Mouse (Mus musculus) c-Kit-positive CD71-positive TER-119-positive erythroid progenitor cells, embryonic 14.5 days (primary cell): ENCODE data around the gene Txnrd1.

Source experiments
- DNase-seq: peaks from one replicate; pipeline ENCODE4 v3.0.0-alpha.2; 2013; ENCODE audit warnings: low spot score

Gene Txnrd1

DNA sequence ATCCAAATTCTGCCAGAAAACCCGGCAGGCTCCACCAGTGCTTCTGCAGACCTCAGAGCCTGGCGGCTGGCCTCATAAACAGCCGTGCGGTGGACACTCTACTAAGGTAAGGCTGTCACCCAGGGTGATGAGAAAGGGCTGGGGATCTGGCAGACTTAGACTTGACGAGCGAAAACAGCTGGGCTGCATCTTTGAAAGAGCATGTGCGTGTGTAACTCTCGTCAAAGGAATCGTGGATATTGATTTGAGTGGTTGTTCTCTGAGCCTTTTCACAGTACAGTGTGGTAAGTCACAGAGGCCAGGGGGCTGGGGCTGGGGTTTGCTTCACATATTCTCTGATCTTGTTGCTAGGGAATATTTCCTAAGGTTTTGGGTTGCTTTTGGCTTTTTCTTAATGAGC is at the start of gene Txnrd1:
TSS of gene Txnrd1 (plus strand) at position 26 of the 400 bp plus-strand sequence.
- no peak for DNase-seq

DNA sequence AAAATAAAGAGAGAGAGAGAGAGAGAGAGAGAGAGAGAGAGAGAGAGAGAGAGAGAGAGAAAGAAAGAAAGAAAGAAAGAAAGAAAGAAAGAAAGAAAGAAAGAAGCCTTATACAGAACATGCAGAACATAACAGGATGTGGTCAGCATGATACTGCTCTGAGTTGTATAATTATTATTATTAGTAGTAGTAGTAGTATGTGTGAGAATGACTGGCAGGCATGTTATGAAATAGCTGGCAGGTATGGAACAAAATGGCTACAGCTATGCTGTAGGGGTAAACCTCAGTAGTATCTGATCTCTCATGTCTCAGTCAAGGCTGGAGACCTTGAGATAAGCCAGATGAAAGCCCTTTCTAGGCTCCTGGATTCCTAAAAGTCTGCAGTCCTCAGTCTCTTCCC is 44.6 kb upstream of the Txnrd1 start:
- no peak for DNase-seq

DNA sequence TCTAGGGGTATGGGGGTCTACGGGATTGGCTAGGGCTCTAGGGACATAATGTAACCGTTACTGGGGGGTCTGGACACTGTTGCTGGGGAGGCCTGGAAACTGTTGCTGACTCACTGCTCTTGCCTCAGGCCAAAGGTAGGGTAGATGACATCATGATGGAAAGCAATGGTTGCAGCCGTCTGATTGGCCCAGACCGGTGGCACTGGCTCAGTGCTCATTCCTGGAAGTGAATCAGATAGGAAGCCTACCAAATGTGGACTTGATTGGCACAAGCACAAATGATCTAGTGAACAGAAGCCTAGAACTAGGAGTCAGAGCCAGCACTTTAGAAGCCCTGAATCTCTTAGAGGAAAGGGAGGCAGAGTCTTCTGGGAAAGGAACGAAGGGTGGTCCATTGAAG is 43.2 kb upstream of the Txnrd1 start:
- no peak for DNase-seq

DNA sequence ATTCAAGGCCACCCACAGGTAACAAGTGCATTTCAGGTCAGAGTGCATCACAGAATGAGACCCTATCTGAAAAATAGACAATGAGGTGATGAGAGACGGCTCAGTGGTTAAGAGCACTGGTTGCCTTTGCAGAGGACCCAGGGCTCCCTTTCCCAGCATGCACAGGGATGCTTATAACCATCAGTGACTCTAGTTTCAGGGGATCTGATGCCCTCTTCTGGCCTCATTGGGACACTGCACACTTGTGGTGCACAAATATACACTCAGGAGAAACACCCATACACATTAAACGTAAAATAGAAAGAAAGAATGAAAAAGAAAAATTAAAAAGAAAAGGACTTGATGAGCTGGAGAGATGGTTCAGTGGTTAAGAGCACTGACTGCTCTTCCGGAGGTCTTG is 42.0 kb upstream of the Txnrd1 start:
- no peak for DNase-seq

DNA sequence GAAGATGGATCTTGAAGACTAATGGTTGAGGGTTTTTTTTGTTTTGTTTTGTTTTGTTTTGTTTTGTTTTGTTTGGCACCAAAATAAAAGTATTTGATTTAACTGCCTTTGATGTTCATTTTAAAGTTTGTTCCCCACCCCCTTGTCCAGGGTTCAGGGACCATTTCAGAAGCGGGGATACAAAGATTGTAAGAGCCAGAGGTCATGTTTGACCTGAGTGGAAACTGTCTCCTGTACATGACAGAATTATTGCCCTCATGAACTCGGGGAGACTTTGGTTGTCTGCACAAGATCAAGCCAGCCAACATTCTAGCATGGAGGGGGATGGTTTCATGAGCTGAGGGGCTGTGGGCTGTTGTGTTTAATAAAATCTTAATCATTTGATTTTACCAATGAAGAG is 41.4 kb upstream of the Txnrd1 start:
- DNase-seq = no peak

DNA sequence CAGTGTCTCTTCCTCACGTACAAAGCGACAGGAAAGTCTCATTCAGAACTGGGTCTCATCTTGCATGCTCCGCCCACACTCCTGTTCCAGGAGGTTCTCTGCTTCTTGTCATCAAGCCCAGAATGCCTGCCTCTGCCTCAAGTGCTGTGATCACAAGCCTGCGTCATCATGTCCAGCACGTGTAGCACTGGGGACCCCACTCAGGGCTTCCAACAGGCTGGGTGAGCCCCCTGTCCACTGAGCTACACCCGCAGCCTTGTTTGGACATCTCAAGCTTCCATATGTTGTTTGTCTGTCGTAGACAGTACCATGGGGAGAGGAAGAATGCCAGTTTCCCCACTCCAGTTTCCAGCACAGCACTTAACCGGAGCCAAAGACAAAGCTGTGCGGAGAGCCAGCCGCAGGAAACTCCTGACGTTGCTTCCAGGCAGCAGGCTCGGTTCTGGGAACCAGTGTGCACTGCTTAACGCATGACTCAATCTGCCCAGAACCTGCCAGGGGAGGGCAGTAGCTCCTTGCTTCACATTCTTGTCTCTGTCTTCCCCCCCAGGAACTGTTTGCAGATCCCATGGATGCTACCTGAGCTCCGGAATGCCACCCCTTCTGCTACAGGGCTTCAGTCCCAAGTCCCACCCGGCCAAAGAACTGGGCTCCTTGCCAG is 38.5 kb upstream of the Txnrd1 start:
- no peak for DNase-seq

DNA sequence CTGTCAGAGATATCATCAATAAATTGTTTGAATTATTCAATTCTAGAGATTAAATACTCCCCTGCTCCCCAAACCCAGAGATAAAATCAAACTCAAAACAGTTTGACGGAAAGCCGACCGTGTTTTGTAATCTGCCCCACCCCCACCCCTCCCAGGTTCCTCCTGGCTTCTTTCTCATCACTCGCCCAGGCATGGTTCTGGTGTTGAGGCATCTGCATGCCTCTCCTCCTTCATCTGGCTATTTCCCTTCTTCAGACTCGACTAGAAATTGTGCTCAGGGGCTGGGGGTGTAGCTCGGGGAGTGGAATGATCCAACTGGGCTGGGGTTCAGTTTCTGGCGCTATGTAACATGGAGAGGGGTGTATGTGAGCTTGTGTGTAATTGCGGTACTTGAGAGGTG is 38.0 kb upstream of the Txnrd1 start:
- no peak for DNase-seq

DNA sequence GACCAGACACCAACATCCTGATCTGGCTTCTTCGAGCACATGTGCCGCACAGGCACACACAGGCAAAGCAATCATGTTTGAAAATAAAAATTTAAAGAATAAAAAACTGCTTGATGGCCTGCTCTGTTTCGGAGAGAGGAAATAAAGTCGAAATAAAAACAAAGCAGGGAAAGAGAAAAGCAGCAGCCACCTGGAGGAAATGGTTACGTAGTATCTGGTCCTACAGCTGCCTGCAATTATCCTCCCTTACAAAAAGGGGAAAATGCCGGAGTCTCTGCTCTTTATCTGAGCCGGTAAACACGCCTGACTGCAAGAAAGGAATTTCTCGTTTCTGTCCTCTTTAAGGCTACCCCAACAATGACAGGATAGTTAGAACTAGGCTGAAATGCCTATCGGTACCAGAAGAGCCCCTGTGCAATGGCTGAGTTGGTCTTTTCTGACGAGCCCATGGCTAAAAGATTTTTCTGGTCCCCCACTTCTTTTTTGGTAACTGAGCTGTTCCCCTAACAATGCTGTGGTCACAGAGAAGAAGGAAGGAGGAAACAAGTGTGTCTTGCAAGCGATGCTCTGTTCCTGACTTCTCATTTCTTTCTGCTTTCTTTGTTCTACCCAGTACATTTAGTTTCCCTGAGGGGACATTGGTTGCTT is 37.2 kb upstream of the Txnrd1 start:
- DNase-seq = no peak

DNA sequence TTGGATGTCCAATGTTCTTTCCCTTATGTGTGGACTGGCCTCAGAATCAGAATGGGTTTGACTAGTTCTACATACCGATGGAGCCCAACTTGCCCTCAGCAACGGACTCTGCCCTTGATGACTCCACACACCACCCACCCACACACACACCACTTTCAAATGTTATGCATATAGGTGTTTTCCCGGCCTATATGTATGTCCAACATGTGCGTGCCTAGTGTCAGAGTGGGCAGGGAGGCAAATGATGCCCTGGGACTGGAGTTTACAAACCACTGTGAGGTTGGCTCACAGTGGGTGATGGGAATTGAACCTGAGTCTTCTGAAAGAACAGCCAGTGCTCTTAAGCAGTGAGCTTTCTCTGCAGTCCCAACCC is 36.6 kb upstream of the Txnrd1 start:
- no peak for DNase-seq

DNA sequence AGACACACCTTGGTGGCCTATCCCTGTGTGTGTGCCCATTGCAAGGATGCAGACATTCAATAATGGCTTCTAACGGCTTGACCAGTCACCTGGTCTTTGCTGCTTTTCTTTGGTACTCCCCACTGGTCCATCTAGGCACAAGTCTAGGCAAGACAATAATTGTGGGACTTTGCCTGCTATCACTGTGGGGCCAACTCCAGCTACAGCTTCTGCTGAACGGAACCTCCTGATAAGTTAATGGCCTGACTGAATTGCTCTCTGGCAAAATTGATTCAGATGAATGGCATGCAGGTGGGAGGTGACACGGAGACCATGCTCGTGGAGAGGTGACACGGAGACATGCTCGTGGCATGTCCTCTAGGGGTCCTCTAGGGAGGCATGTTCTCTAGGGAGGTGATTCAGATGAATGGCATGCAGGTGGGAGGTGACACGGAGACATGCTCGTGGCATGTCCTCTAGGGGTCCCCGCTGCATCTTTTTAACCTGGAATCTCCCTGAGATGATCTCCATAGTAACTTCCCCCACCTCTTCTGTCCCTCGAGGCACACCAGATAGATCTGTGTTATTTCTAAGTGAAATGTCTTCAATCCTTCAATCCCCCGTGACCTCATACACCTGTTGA is 35.3 kb upstream of the Txnrd1 start:
- no peak for DNase-seq

DNA sequence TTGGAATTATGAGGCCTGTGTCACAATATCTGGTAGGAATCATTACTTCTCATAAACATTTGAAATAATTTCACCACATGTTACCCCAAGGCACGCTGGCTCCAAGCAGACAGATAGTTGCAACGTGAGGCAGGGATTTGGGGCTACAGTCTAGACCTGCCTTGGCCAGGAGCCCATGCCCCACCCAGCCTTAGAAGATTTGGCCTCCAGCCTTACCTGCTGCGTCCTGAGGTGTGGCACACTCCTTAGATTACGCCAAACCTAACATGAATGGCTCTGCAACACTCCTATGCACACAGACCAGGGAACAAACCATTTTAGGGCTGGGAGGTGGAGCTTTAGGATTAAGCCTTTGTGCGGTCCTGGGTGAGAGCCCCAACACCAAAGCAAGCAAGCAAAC is 33.7 kb upstream of the Txnrd1 start:
- DNase-seq = no peak

DNA sequence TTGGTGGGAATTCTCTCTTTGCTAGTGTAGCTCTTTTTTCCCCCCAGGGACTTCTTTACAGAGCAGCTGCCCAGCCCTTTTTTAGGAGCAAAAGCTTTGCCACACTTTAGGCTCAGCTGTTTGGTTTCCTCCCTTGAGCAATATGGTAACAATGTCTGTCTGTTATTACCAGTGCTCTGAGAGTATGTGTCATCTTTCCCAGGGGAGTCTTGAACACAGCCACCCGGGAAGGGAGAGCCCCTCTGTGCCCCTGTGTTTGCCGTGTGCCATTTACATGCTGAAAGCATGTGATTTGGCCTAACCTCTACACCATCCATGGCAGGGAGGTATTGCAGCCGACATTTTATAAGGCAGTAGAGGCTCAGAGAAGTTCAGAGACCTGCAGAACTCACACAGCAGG is 29.4 kb upstream of the Txnrd1 start:
- no peak for DNase-seq

DNA sequence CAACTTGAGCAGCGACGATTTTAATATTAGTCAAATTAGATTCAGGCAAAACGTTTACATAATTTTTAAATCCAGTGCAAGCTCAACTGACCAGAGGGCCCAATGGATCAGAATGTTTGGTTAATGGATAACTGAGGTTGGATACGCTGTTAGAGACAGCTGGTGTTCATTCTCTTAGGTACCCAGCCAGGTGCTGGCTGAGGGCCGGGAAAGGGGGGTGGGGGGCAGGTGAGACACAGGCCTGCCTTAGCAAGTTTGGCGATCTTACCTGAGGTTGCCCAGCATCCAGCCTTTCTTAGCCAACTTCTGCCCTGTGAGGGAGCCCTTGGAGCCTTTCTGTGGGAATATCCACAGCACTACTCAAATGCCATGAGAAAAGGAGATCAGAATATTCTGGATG is 28.6 kb upstream of the Txnrd1 start:
- no peak for DNase-seq

DNA sequence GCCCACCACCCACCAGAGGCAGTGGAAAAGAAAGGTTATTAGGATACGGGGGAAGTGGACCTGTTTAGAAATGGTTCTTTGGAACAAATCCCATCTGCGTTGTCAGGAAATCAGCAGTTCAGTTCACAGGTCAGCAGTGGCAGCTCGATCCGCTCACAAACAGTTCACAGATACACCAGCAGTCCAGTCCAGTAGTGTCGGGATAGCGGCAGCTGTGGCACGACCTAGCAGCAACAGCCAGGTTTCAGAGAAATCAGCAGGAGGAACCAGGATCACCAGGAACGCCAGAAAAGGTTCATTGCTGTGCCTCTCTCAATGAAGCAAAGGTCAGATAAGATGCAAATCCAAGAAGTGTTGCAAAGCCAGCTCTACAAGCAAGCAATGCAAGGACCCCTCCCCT is 27.3 kb upstream of the Txnrd1 start:
- no peak for DNase-seq

DNA sequence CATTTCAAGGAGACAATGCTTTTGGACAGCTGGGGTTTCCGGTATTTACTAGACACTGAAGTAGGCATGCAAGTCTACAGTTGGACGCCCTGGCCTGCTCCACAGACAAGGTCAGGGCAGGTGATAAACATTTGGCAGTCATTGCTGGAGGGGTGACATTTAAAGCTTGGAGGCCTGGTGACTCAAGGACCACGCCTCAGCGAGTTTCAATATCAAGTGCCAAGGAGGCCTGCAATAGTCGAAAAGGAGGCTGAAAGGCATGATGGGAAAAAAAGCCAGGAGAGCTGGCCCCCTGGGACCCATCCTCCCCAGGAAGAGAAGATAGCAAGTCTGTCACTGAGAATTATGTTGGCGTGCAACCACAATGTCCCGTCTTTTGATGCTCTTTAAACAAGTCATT is 26.5 kb upstream of the Txnrd1 start:
- DNase-seq = no peak

DNA sequence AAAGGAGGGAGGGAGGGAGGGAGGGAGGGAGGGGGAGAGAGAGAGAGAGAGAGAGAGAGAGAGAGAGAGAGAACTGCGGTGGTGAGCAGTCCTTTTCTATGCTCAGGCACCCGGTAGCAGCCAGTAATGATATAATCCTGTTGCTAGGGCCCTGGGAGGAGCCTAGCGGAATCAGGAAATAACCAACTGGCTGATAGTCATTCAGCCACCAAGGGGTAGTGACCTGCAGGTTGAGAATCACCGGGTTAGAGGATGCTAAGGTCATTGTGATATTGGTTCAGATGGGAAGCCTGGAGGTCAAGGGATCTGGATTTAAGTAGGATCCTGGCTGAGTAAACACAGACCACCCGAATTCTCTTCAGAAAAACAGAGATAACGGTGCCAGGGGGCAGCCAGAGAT is 25.6 kb upstream of the Txnrd1 start:
- DNase-seq = no peak

DNA sequence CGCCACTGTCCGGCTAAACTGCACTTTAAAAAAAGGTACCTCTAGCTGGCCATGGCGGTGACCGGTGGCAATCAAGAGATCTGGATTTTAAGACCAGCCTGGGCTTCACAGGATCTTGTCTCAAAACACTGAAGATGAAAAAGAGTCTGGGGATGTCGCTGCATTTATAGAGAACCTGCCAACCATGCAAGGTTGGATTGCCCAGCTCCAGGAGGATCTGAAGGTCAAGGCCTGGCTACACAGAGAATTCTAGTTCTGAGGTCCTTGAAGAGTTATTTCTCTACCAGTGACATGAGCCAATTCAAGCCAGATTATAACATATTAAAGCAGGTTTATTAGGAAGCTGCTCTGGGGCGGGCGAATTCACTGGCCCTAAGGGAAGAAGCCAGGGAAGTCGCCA is 24.9 kb upstream of the Txnrd1 start:
- DNase-seq = no peak

DNA sequence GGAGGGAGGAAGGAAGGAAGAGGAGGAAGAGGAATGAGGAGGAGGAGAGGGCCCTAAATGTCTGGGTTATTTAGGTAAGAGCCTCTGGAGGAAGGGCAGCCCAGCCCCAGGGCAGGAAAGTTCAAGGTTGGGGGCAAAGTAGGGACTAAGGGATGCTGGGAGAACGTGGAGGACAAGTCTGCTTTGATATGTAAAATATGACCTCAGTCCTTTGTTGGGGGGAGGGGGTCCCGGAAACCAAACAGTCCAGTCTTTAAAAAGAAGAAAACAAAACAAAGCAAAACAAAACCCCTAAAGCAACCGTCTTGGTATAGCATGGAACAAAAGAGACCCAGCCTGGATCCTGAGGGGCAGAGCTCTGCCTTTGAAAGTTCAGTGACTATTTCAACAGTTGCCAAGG is 24.4 kb upstream of the Txnrd1 start:
- DNase-seq = no peak

DNA sequence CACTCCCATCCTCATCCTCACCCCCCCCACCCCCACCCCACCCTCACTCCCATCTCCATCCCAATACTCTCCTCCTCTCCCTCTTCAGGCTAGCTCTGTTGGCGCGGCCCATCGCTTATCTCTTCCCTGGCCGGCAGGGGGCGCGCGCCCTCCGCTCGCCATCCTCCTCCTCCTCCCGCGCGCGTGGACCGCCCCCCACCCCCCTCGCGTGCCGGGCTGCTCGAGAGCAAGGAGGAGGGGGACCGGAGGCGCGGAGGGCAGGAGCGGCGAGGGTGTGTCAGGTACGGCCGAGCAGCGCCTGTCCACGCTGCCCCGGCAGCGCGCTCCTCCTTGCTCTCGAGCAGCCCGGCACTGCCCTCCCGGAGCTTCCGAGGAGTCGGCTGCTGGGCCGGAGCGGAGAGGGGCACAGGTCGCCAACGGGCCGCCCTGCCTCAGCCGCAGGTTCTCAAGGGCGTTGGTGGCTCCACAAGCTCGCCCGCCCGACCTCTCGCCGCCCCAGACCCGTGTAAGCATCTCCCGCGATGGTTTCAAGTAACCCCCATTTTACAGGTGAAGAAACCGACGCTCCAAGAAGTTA is 21.8 kb upstream of the Txnrd1 start:
- peak; percentile 63 for DNase-seq

DNA sequence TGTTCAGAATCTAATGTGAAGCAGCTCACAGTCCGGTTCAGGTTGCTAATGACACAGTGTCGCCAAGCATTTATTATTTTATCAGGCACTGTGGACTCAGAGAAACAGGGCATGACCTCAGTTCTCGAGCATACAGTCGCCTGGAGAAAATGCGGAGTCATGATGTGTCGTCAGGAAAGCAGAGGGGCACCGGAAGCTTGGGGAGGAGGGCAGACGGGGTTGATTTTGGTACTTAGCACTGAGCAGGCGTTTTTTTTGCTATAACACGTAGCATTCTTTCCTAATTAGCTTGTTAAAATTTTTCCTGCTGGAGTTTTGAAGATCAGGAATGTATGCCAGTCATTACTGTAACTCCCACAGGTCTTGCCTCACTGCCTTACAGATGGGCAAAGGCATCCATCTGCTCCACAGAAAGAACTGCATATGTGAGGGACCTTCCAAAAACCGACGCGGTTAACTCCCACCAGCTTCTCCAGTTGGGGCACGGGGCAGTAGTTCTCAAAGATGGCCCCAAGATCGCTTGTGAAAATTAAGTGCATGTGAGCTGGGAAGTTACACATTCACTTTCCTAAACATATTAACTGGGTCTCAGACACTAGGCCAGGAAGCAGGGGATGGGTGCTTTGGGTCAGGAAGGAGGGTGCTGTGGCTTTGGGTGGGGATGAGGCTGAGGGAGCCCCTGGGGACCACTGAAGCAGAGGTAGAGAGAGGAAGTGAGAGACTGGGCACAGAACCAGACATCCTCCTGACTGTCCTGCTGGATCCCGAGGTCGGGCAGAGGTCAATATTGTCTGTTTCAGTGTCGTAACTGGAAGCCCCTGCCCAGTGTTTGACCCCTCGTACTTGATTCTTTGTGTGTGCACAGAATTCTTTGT is 19.4 kb upstream of the Txnrd1 start:
- peak; percentile 45 for DNase-seq

DNA sequence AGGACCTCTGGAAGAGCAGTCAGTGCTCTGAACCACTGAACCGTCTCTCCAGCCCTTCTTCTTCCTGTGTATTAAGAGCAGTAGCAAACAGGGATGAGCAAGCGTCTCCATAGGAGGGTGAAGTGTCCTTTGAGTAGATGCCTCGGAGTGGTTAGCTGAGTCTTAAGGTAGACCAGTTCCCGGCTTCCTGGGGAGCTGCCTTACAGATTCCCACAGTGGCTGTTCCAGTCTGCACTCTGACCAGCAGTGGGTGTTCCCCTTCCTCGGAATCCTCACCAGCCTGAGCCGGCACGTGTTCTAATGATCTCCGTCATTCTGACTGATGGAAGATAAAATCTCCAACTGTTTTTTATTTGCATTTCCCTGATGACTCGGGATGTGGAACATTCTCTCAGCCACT is 17.3 kb upstream of the Txnrd1 start:
- no peak for DNase-seq

DNA sequence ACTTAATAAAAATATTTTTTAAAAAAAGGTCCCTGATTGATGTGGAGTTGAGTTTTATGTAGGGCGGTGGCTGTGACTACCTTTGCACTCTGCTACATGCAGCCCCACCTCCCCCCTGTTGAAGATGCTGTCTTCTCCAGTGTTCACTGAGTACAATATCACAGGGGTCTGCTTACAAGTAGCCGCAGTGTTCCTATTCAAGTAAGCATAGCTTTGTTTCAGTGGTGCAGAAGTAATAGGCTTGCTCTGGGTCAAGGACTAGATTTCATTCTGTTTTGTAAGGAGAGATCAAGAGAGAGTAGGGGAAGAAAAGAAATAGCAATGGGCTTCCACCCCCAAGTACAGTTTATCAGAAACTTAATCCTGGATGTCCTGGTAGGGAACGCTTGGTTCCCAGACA is 16.2 kb upstream of the Txnrd1 start:
- no peak for DNase-seq

DNA sequence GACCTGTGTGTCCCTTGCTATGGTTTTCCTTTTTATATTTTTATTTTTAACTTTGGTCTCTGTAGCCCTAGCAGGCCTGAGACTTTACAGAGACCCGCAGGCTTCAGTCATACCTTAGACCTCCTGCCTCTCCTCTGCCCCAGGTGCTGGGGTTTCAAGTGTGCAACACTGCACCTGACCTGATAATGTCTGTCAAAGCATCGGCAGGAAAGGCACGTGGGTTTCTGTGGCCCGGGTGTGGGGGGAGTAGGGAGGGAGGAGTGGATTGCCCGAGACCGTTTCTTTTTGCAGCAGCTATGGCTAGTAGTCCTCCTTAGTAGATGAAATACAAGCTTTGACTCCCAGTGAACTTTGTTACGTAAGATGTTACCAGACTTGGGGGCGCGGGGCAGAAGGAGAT is 15.8 kb upstream of the Txnrd1 start:
- DNase-seq = no peak
